30 mouse cellular contexts compared by ENCODE assay signal in the genomic region with DNA sequence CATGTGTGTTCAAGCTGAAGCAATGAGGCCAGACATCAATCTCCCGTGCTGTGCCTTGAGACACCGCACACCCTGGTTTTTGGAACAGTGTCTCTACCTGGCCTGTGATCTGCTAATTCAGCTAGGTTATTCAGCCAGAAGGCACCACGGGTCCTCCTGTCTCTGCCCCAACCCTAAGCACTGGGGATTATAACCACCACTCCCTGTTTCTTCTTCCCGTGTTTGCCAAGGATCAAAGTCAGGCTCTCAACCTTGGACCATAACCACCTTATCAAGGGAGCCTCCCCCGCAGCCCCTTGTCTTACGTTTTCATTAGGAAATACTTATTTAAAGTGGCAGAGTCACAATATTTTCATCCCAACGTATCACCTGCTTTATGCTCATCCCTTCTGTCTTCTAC. TPM values are rescaled to one million over a fixed set of nuclear protein-coding genes. Genes with fewer than 3 reads are reported as not detected.
A peak's percentile ranks its signal among the peaks of the same experiment; 100 is the strongest.
DNase-seq lines count a peak whose midpoint lies in the region; ATAC-seq and TF ChIP-seq lines count a peak whose summit lies in the region.
"Had no signal": no experiment of that assay in that cellular context is flagged by ENCODE, and none has a peak within 500 bp of the region (broad histone marks: within the 10 kb centered on the region; RNA-seq: fewer than 3 reads in every experiment).

No protein-coding gene starts in this region.

- H3K4me2 ChIP-seq in lung, postnatal 0 days (replicated peaks; ENCODE audit: low read depth, low read length), result no peak overlapping the region

- no peak for TF ChIP-seq EP300 in lung, postnatal 0 days (IDR thresholded peaks at IDR 0.05)

- H3K27ac ChIP-seq in lung, postnatal 0 days (ENCODE audit: low read length), result peak overlapping the region; percentile 75; the same call in 1 of the 2 replicates
- H3K27ac ChIP-seq in small intestine, adult 2 months (ENCODE audit: insufficient read depth, low read depth, low read length), result peak overlapping the region; percentile 91
- H3K27ac ChIP-seq: embryonic facial prominence, embryonic 12.5 days; forebrain, embryonic 12.5 days; heart, adult 2 months; heart, embryonic 13.5 days; hindbrain, embryonic 15.5 days; lung, embryonic 15.5 days; midbrain, embryonic 12.5 days; neural tube, embryonic 12.5 days had no signal

- H3K9ac ChIP-seq in lung, postnatal 0 days (replicated peaks; ENCODE audit: low read depth), result no peak overlapping the region
- H3K9ac ChIP-seq: embryonic facial prominence, embryonic 12.5 days; forebrain, embryonic 12.5 days; heart, embryonic 13.5 days; lung, embryonic 15.5 days; midbrain, embryonic 12.5 days; neural tube, embryonic 12.5 days had no signal

- H3K4me1 ChIP-seq in lung, postnatal 0 days (ENCODE audit: insufficient read depth, low read depth, low read length), result 0 out of 2 replicates have a peak, but pooled peaks cover 6% of the 10 kb centered on the region
- peaks cover 26% of the 10 kb centered on the region for H3K4me1 ChIP-seq in small intestine, adult 2 months (ENCODE audit: control insufficient read depth, insufficient read depth, insufficient read length, low read length)
- H3K4me1 ChIP-seq: neural tube, embryonic 12.5 days had no signal

- no peak overlapping the region for H3K4me3 ChIP-seq in lung, postnatal 0 days (ENCODE audit: low read depth, low read length)
- no peak overlapping the region for H3K4me3 ChIP-seq in small intestine, adult 2 months (ENCODE audit: low read depth, low read length)
- H3K4me3 ChIP-seq: embryonic facial prominence, embryonic 12.5 days; erythroblast, embryonic 14.5 days; forebrain, embryonic 12.5 days; heart, adult 2 months; heart, embryonic 13.5 days; hindbrain, embryonic 15.5 days; lung, embryonic 15.5 days; megakaryocyte, embryonic 14.5 days; midbrain, embryonic 12.5 days; myocyte; neural tube, embryonic 12.5 days had no signal

- peak; percentile 46 for DNase-seq in cerebellum, postnatal 10 days
- no peak for DNase-seq in cerebellum, adult 11-12 months
- no peak for DNase-seq in lung, postnatal 0 days (ENCODE audit: low spot score)
- DNase-seq in lung, postnatal 10 days, result no peak
- DNase-seq in yolk sac, embryonic 10.5 days (ENCODE audit: low spot score), result peak; percentile 43
- DNase-seq in urinary bladder, adult 2 months (ENCODE audit: low spot score), result no peak
- DNase-seq: gastrocnemius, postnatal 10 days; layer of hippocampus, adult 9-11 months; lung, postnatal 4 days; right cerebral cortex, adult 18-20 months; thymus, adult 2 months; thymus, postnatal 36 days had no signal

- ATAC-seq in lung, postnatal 0 days, result no peak
- no peak for ATAC-seq in activated CD4-positive, CD25-positive, alpha-beta regulatory T cell, adult 4 months

- no peak for TF ChIP-seq CTCF in lung, postnatal 0 days (IDR thresholded peaks at IDR 0.05)
- TF ChIP-seq CTCF in small intestine, adult 2 months (IDR thresholded peaks at IDR 0.05; ENCODE audit: extremely low read depth, insufficient read length, insufficient replicate concordance, low read depth, low read length), result no peak

- no peaks in the 10 kb centered on the region for H3K36me3 ChIP-seq in lung, postnatal 0 days (ENCODE audit: insufficient read depth, low read length)
- H3K36me3 ChIP-seq in small intestine, adult 2 months (ENCODE audit: control insufficient read depth, insufficient read depth, low read length), result no peaks in the 10 kb centered on the region
- H3K36me3 ChIP-seq: embryonic facial prominence, embryonic 12.5 days; forebrain, embryonic 12.5 days; G1E; heart, embryonic 13.5 days; hindbrain, embryonic 15.5 days; lung, embryonic 15.5 days; midbrain, embryonic 12.5 days; neural tube, embryonic 12.5 days had no signal

- H3K27me3 ChIP-seq in lung, postnatal 0 days (replicated peaks; ENCODE audit: insufficient read depth, low read length), result no peaks in the 10 kb centered on the region
- no peaks in the 10 kb centered on the region for H3K27me3 ChIP-seq in small intestine, adult 2 months (ENCODE audit: control insufficient read depth, insufficient read depth, low read length)
- H3K27me3 ChIP-seq: embryonic facial prominence, embryonic 12.5 days; forebrain, embryonic 12.5 days; heart, embryonic 13.5 days; hindbrain, embryonic 15.5 days; lung, embryonic 15.5 days; megakaryocyte, embryonic 14.5 days; midbrain, embryonic 12.5 days; neural tube, embryonic 12.5 days; Patski had no signal

- TF ChIP-seq POLR2A in small intestine, adult 2 months (IDR thresholded peaks at IDR 0.05; ENCODE audit: low read depth, low read length), result no peak

- WGBS in lung, postnatal 0 days, result 62% methylated on average over 7 of the region's 7 CpGs
- WGBS in small intestine, adult 2 months, result 26% methylated on average over 7 of the region's 7 CpGs

- no peaks in the 10 kb centered on the region for H3K9me3 ChIP-seq in lung, postnatal 0 days (ENCODE audit: low read length)
- H3K9me3 ChIP-seq: embryonic facial prominence, embryonic 12.5 days; forebrain, embryonic 12.5 days; heart, embryonic 13.5 days; hindbrain, embryonic 15.5 days; lung, embryonic 15.5 days; megakaryocyte, embryonic 14.5 days; midbrain, embryonic 12.5 days; neural tube, embryonic 12.5 days had no signal

RNA-seq across cellular contexts. Expression of a gene that starts 20.9 kb away (rescaled TPM):
- 0.10 TPM in 1 of 2 replicates, not detected in the other for polyA plus RNA-seq in lung, postnatal 0 days (2015; fragmentation: Nextera tagmentation; extraction: Ambion mirVana)
- 0.42 and 1.4 TPM in 2 replicates for polyA plus RNA-seq in small intestine, adult 2 months (2012; rRNA removed)
- 0.21 and 0.25 TPM in 2 replicates for polyA plus RNA-seq in urinary bladder, adult 2 months (2012; rRNA removed)
- not detected for polyA plus RNA-seq in activated CD4-positive, CD25-positive, alpha-beta regulatory T cell, adult 4 months (2017; shearing (Covaris generic))
- polyA plus RNA-seq: erythroblast, embryonic 14.5 days; G1E; limb, embryonic 11.5 days; Patski had no signal

RNA-seq across cellular contexts. Expression of a gene that starts 34.3 kb away (rescaled TPM):
- polyA plus RNA-seq in lung, postnatal 0 days (2015; fragmentation: Nextera tagmentation; extraction: Ambion mirVana), result 0.06 TPM in 1 of 2 replicates, not detected in the other
- polyA plus RNA-seq in small intestine, adult 2 months (2012; rRNA removed), result 0.09 and 0.60 TPM in 2 replicates
- polyA plus RNA-seq in urinary bladder, adult 2 months (2012; rRNA removed), result 0.07 and 0.09 TPM in 2 replicates
- polyA plus RNA-seq in activated CD4-positive, CD25-positive, alpha-beta regulatory T cell, adult 4 months (2017; shearing (Covaris generic)), result under 1 TPM; 0.31 to 0.74 TPM
- polyA plus RNA-seq: embryonic facial prominence, embryonic 12.5 days; erythroblast, embryonic 14.5 days; forebrain, embryonic 12.5 days; heart, adult 2 months; heart, embryonic 13.5 days; kidney, embryonic 14.5 days; limb, embryonic 11.5 days; liver, embryonic 16.5 days; lung, embryonic 15.5 days; midbrain, embryonic 12.5 days; Patski had no signal

RNA-seq across cellular contexts. Expression of a gene that starts 41.4 kb away (rescaled TPM):
- 3.3 and 4.2 TPM in 2 replicates for polyA plus RNA-seq in lung, postnatal 0 days (2015; fragmentation: Nextera tagmentation; extraction: Ambion mirVana)
- 2.4 and 4.6 TPM in 2 replicates for polyA plus RNA-seq in small intestine, adult 2 months (2012; rRNA removed)
- 8.2 and 9.5 TPM in 2 replicates for polyA plus RNA-seq in urinary bladder, adult 2 months (2012; rRNA removed)
- 1 to 10 TPM; 2.1 to 2.2 TPM for polyA plus RNA-seq in activated CD4-positive, CD25-positive, alpha-beta regulatory T cell, adult 4 months (2017; shearing (Covaris generic))

Comparison
In these comparisons a context has a peak if more than half of its experiments do, and no peak if none do; other contexts are left out.
1. DNase-seq: peak in cerebellum, postnatal 10 days (2 of 2) and yolk sac, embryonic 10.5 days (single experiment); none in cerebellum, adult 11-12 months (single experiment), lung, postnatal 0 days (single experiment), lung, postnatal 10 days (single experiment) and urinary bladder, adult 2 months (single experiment).